Mouse (Mus musculus) heart, adult 2 months (tissue): ENCODE data around the gene Trrap. TPM values are rescaled to one million over a fixed set of nuclear protein-coding genes. Genes with fewer than 3 reads are reported as not detected.

Experiments
- DNase-seq, 2 experiments: peaks; one replicate each; pipeline ENCODE4 v3.0.0; 2021
- H3K27ac ChIP-seq: fragments of 200-600 bp; 2 replicates; pipeline ENCODE4 v1.8.1; 2022
- H3K27me3 ChIP-seq: fragments of 200-500 bp; 2 replicates; pipeline ENCODE4 v1.6.1; 2012; ENCODE audit warnings: mild to moderate bottlenecking, low read length, inconsistent platforms, mixed read lengths; ENCODE audit not compliant: control insufficient read depth, insufficient read depth
- H3K36me3 ChIP-seq: fragments of 200-500 bp; 2 replicates; pipeline ENCODE4 v1.6.1; 2012; ENCODE audit warnings: low read length, inconsistent platforms; ENCODE audit not compliant: control insufficient read depth, insufficient read depth
- H3K4me1 ChIP-seq: fragments of 200-500 bp; 2 replicates; pipeline ENCODE4 v1.6.1; 2011; ENCODE audit warnings: low read length; ENCODE audit not compliant: control insufficient read depth, insufficient read depth
- H3K4me3 ChIP-seq: fragments of 200-600 bp; 2 replicates; pipeline ENCODE4 v1.8.1; 2022
- H3K79me2 ChIP-seq: fragments of 200-500 bp; replicated peaks from 2 replicates; pipeline ENCODE4 v1.6.1; 2012; ENCODE audit warnings: mild to moderate bottlenecking, inconsistent platforms, low read length, moderate library complexity, mixed read lengths; ENCODE audit not compliant: control insufficient read depth, insufficient read depth
- H3K9ac ChIP-seq: fragments of 200-500 bp; 2 replicates; pipeline ENCODE4 v1.6.1; 2012; ENCODE audit warnings: low read depth, mild to moderate bottlenecking, control low read depth, inconsistent platforms, low read length, mixed read lengths
- CTCF ChIP-seq: fragments of 200-600 bp; IDR thresholded peaks from 2 replicates; pipeline ENCODE4 v1.8.1; 2022; ENCODE audit warnings: antibody characterized with exemption, mild to moderate bottlenecking, moderate library complexity
- EP300 ChIP-seq: fragments of 200-500 bp; IDR thresholded peaks from 2 replicates; pipeline ENCODE4 v1.6.1; 2011; ENCODE audit warnings: low read depth, low read length, control low read depth; ENCODE audit not compliant: insufficient read depth
- POLR2A ChIP-seq: fragments of 200-500 bp; IDR thresholded peaks from 2 replicates; pipeline ENCODE4 v1.6.1; 2011; ENCODE audit warnings: mild to moderate bottlenecking, low read depth, low read length, control low read depth; ENCODE audit not compliant: insufficient read depth
- WGBS: fragments of 180-500 bp; shearing (Covaris S2); methylation state at CpG from one replicate; pipeline ENCODE4 v1.1.7; 2018; 5-methylcytosine and 5-hydroxymethylcytosine counted together
- intact Hi-C: fragments of 180-260 bp; cut with DNase I; formaldehyde crosslinking; loops from one replicate; pipeline ENCODE4 v1.15.1; 2025
- polyA plus RNA-seq: library from polyadenylated mRNA; depleted of rRNA; stranded (reverse); fragments of >200 nt; gene quantifications from 2 replicates; pipeline ENCODE4 v1.2.3, GENCODE M21; 2012
- total RNA-seq, 2 experiments: library from RNA; stranded (reverse); gene quantifications; 2 replicates each; pipeline ENCODE4 v1.2.3; 2021

Trrap gene
- total and polyA plus RNA-seq, 3 experiments: 35.3 to 52.4 (median 38.3) TPM

GRCm38 (mm10) chr5:144828365-144829102, 61.0 kb downstream of the Trrap start:
- H3K4me3 ChIP-seq: no peak overlapping the region
- no peak overlapping the region for H3K9ac ChIP-seq
- no peaks in the 10 kb centered on the region for H3K79me2 ChIP-seq
- WGBS: 73% methylated on average over 20 of the region's 20 CpGs
- peak; percentile 54 to 62 for DNase-seq
- no peaks in the 10 kb centered on the region; the same call in 1 of the 2 replicates for H3K4me1 ChIP-seq
- H3K27ac ChIP-seq: no peak overlapping the region
- H3K27me3 ChIP-seq: no peaks in the 10 kb centered on the region
- no peaks in the 10 kb centered on the region for H3K36me3 ChIP-seq
- TF ChIP-seq POLR2A: no peak
- no peak for TF ChIP-seq CTCF
- no peak for TF ChIP-seq EP300
- intact Hi-C loops: no loop called here

GRCm38 (mm10) chr5:144829631-144830030, 62.1 kb downstream of the Trrap start:
- Histone ChIP-seq H3K36me3 (no peaks in the 10 kb centered on the region), H3K9ac (no peak overlapping the region), H3K27ac (no peak overlapping the region), H3K4me1 (no peaks in the 10 kb centered on the region; the same call in 1 of the 2 replicates), H3K79me2 (no peaks in the 10 kb centered on the region), H3K27me3 (no peaks in the 10 kb centered on the region), H3K4me3 (no peak overlapping the region)
- peak in 1 of 2 experiments; percentile 43 for DNase-seq
- 75% methylated on average over 4 of the region's 4 CpGs for WGBS
- TF ChIP-seq CTCF (no peak), EP300 (no peak), POLR2A (no peak)
- intact Hi-C loops: no loop called here

- WGBS: 86% methylated on average over 9 of the region's 9 CpGs
- no peak for DNase-seq
- no peak overlapping the region for H3K27ac ChIP-seq
- no peaks in the 10 kb centered on the region for H3K79me2 ChIP-seq
- intact Hi-C loops: no loop called here
- no peak for TF ChIP-seq EP300
- no peak for TF ChIP-seq CTCF
- no peak for TF ChIP-seq POLR2A
- no peak overlapping the region for H3K4me3 ChIP-seq
- H3K36me3 ChIP-seq: no peaks in the 10 kb centered on the region
- H3K4me1 ChIP-seq: no peaks in the 10 kb centered on the region; the same call in 1 of the 2 replicates
- no peaks in the 10 kb centered on the region for H3K27me3 ChIP-seq
- no peak overlapping the region for H3K9ac ChIP-seq
Measured at GRCm38 (mm10) chr5:144831840-144832469, 64.4 kb downstream of the Trrap start.

DNA sequence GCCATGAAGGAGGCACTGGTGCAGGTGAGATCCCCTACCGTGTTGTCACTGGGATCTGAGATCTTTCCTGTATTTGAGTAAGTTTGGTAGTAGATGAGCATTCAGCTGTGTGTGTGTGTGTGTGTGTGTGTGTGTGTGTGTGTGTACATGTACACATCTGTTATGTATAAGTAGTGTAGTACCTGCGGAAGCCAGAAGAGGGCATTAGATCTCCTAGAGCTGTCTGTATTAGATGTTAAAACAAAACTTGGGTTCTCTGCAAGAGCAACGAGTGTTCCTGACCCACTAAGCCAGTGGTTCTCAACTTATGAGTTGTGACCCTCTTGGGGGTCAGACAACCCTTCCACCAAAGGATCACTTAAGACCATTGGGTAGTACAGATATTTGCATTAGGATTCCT, 68.6 kb downstream of the Trrap start:
- WGBS: 96% methylated on average over 3 of the region's 3 CpGs
- no peak overlapping the region for H3K4me3 ChIP-seq
- no peaks in the 10 kb centered on the region for H3K27me3 ChIP-seq
- intact Hi-C loops: loop anchor here (2.0 to 5.0 kb wide), 2 partner anchors 41 to 153 kb away; no protein-coding TSS in a partner anchor
- H3K79me2 ChIP-seq: no peaks in the 10 kb centered on the region
- TF ChIP-seq CTCF: peak; percentile 53
- TF ChIP-seq POLR2A: no peak
- TF ChIP-seq EP300: no peak
- H3K36me3 ChIP-seq: no peaks in the 10 kb centered on the region
- no peaks in the 10 kb centered on the region for H3K4me1 ChIP-seq
- no peak for DNase-seq
- H3K9ac ChIP-seq: no peak overlapping the region
- H3K27ac ChIP-seq: no peak overlapping the region

DNA sequence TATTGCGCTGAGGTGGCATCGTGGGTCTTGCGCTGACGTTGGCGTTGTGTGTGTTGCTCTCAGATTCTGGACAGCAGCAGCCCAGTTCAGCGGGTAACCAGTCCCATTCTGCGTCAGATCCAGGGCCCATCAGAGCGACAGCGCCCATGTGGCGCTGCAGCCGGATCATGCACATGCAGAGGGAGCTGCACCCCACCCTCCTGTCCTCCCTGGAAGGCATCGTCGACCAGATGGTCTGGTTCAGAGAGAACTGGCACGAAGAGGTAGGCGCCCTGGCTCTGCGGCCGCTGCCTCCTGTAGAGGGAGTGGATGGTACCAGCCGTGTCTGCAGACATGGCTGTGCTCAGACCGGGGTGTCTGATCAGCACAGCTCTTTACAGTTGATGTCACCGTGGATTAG, 77.8 kb downstream of the Trrap start:
- 96% methylated on average over 20 of the region's 20 CpGs for WGBS

DNA sequence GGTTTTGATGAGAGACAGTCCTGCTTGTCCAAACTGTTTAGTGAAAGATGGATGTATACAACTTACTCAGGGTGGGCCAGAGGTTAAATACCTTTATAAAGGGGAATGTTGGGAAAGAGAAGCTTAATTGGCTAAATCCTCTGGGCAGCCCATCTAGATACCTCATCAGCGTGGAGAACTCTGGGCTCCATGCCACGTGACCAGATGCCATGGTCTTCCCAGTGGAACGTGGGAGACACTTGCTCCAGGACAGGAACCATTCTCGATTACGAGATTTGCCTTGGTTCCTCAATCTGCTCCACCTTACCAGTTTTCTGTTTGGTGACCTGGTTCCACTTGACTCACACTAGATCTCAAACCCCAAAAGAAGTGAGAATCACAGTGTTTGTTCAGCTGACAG, 81.2 kb downstream of the Trrap start:
- TF ChIP-seq CTCF: no peak
- no peak for TF ChIP-seq EP300
- no peak for TF ChIP-seq POLR2A
- no peak for DNase-seq
- intact Hi-C loops: no loop called here
- H3K9ac ChIP-seq: no peak overlapping the region
- no peaks in the 10 kb centered on the region for H3K36me3 ChIP-seq
- H3K4me1 ChIP-seq: no peaks in the 10 kb centered on the region
- no peaks in the 10 kb centered on the region for H3K27me3 ChIP-seq
- no peaks in the 10 kb centered on the region for H3K79me2 ChIP-seq
- H3K27ac ChIP-seq: no peak overlapping the region
- no peak overlapping the region for H3K4me3 ChIP-seq
- WGBS: 57% methylated on average over 5 of the region's 5 CpGs

More for the DNA sequence above, 77.8 kb downstream of the Trrap start:
- Histone ChIP-seq H3K4me3 (no peak overlapping the region), H3K36me3 (no peaks in the 10 kb centered on the region), H3K4me1 (no peaks in the 10 kb centered on the region), H3K27me3 (no peaks in the 10 kb centered on the region), H3K79me2 (no peaks in the 10 kb centered on the region), H3K9ac (no peak overlapping the region), H3K27ac (no peak overlapping the region)
- TF ChIP-seq EP300 (no peak), POLR2A (no peak), CTCF (no peak)
- no peak for DNase-seq
- intact Hi-C loops: no loop called here
